Mouse (Mus musculus): Measurements from ENCODE around the gene Rasd1.

GRCm38 (mm10) chr11:59971691-59972090 lies 6.9 kb upstream of the Rasd1 start:
- TF ChIP-seq POLR2A (IDR thresholded peaks at IDR 0.05; ENCODE audit: low read depth, low read length) = no peak
- TF ChIP-seq CTCF (IDR thresholded peaks at IDR 0.05; ENCODE audit: extremely low read depth, insufficient read length, insufficient replicate concordance, low read depth, low read length) = no peak

All from small intestine, adult 2 months (tissue).